In the genomic region with DNA sequence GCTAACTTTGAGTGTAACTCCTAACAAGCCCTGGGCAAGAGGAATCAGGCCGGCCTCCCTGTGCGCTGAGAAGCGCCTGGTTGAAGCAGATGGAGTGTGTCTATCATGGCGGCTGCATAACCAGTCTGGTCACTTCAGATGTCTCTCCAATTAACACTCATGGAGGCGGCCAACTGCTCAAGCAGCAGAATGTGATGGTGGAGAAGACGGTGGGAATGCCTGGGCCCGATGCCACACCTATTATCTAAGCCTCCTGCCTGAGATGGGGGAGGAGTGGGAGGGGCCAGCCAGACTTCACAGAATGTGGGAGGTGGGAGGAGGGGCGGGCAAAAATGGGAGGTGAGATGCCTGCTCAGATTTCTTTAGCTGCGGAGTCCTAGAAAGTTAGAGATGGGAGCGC, we compare ENCODE assay signal across 7 mouse cellular contexts.
DNase-seq lines count a peak whose midpoint lies in the region; ATAC-seq lines count a peak whose summit lies in the region.

No protein-coding gene starts in this region.

- peak; percentile 37 for DNase-seq in layer of hippocampus, adult 11-12 months (ENCODE audit: low spot score)
- DNase-seq in layer of hippocampus, postnatal 36 days: no peak
- peak; percentile 75 for DNase-seq in brain, embryonic 18.5 days (ENCODE audit: low read depth, low spot score)
- peak; percentile 72 for DNase-seq in right cerebral cortex, adult 18-20 months
- DNase-seq in heart, postnatal 25 days (ENCODE audit: low spot score): no peak
- DNase-seq in adipocyte (ENCODE audit: low spot score): no peak

- peak; percentile 87 for ATAC-seq in frontal cortex, adult (ENCODE audit: low TSS enrichment)

- intact Hi-C loops in heart, postnatal 25 days (cut with DNase I): no loop called here

Comparison
In these comparisons a context has a peak if more than half of its experiments do, and no peak if none do; other contexts are left out.
1. DNase-seq: peak in layer of hippocampus, adult 11-12 months (single experiment), brain, embryonic 18.5 days (single experiment) and right cerebral cortex, adult 18-20 months (single experiment); none in layer of hippocampus, postnatal 36 days (0 of 2), heart, postnatal 25 days (single experiment) and adipocyte (single experiment).